Mouse (Mus musculus): ENCODE measurements around the gene Rpl7l1. TPM values are rescaled to one million over a fixed set of nuclear protein-coding genes. Genes with fewer than 3 reads are reported as not detected.

Rpl7l1 gene
- total and polyA plus RNA-seq, 2 experiments from 2014 or later: 44.3 to 72.9 TPM

GRCm38 (mm10) chr17:46747806-46748205, 34.7 kb downstream of the Rpl7l1 start:
- Histone ChIP-seq H3K4me2 (ENCODE audit: low read depth, low read length) (no peak overlapping the region), H3K27ac (ENCODE audit: low read depth) (no peak overlapping the region), H3K9me3 (replicated peaks; ENCODE audit: control insufficient read depth, low read length) (no peaks in the 10 kb centered on the region), H3K4me3 (ENCODE audit: low read depth, low read length) (no peak overlapping the region), H3K27me3 (ENCODE audit: control insufficient read depth, insufficient read depth, low read length) (no peaks in the 10 kb centered on the region), H3K9ac (replicated peaks; ENCODE audit: low read depth, low read length) (no peak overlapping the region), H3K4me1 (ENCODE audit: control insufficient read depth, insufficient read depth) (0 out of 2 replicates have a peak, but pooled peaks cover 7% of the 10 kb centered on the region), H3K36me3 (replicated peaks; ENCODE audit: control insufficient read depth, insufficient read depth, low read length) (peaks cover 24% of the 10 kb centered on the region)
- TF ChIP-seq EP300 (IDR thresholded peaks at IDR 0.05; ENCODE audit: low read depth) (no peak), CTCF (IDR thresholded peaks at IDR 0.05; ENCODE audit: low read depth) (no peak)
- DNase-seq (ENCODE audit: low spot score): no peak
- WGBS: 93% methylated on average over 2 of the region's 2 CpGs
- no peak for ATAC-seq (ENCODE audit: insufficient read depth, low read depth)

DNA sequence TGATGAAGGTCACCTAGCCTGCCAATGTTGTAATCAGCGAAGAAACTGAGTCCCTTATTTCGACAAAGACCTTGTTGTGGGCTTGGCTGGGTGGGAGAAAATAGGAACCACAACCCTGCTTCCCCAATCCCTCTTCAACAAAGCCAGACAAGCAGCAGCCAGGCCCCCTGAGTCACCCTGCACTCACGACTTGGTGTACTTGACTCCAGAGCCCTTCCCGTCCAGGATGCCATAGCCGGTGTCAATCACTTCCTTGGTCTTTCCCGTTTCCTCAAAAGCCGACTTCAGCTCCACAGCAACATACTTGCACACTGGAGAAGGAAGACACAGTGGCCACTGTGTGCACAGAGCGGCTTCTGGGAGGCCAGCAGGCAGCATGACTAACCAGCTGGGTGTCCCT, 35.2 kb downstream of the Rpl7l1 start:
- 75% methylated on average over 8 of the region's 8 CpGs for WGBS
- H3K36me3 ChIP-seq (replicated peaks; ENCODE audit: control insufficient read depth, insufficient read depth, low read length): peaks cover 28% of the 10 kb centered on the region
- no peaks in the 10 kb centered on the region for H3K9me3 ChIP-seq (replicated peaks; ENCODE audit: control insufficient read depth, low read length)
- H3K4me1 ChIP-seq (ENCODE audit: control insufficient read depth, insufficient read depth): 0 out of 2 replicates have a peak, but pooled peaks cover 7% of the 10 kb centered on the region
- no peak for TF ChIP-seq CTCF (IDR thresholded peaks at IDR 0.05; ENCODE audit: low read depth)
- TF ChIP-seq EP300 (IDR thresholded peaks at IDR 0.05; ENCODE audit: low read depth): no peak
- ATAC-seq (ENCODE audit: insufficient read depth, low read depth): no peak
- no peak for DNase-seq (ENCODE audit: low spot score)
- H3K27ac ChIP-seq (ENCODE audit: low read depth): no peak overlapping the region
- H3K27me3 ChIP-seq (ENCODE audit: control insufficient read depth, insufficient read depth, low read length): no peaks in the 10 kb centered on the region
- no peak overlapping the region for H3K4me2 ChIP-seq (ENCODE audit: low read depth, low read length)
- H3K9ac ChIP-seq (replicated peaks; ENCODE audit: low read depth, low read length): no peak overlapping the region
- H3K4me3 ChIP-seq (ENCODE audit: low read depth, low read length): no peak overlapping the region

- H3K9ac ChIP-seq (replicated peaks; ENCODE audit: low read depth, low read length): no peak overlapping the region
- H3K4me1 ChIP-seq (ENCODE audit: control insufficient read depth, insufficient read depth): no peaks in the 10 kb centered on the region
- H3K4me2 ChIP-seq (ENCODE audit: low read depth, low read length): no peak overlapping the region
- H3K4me3 ChIP-seq (ENCODE audit: low read depth, low read length): no peak overlapping the region
- peaks cover 28% of the 10 kb centered on the region for H3K36me3 ChIP-seq (replicated peaks; ENCODE audit: control insufficient read depth, insufficient read depth, low read length)
- no peak overlapping the region for H3K27ac ChIP-seq (ENCODE audit: low read depth)
- no peaks in the 10 kb centered on the region for H3K27me3 ChIP-seq (ENCODE audit: control insufficient read depth, insufficient read depth, low read length)
- H3K9me3 ChIP-seq (replicated peaks; ENCODE audit: control insufficient read depth, low read length): no peaks in the 10 kb centered on the region
- TF ChIP-seq EP300 (IDR thresholded peaks at IDR 0.05; ENCODE audit: low read depth) (no peak), CTCF (IDR thresholded peaks at IDR 0.05; ENCODE audit: low read depth) (no peak)
- DNase-seq (ENCODE audit: low spot score) (no peak), ATAC-seq (ENCODE audit: insufficient read depth, low read depth) (no peak)
- WGBS: 75% methylated on average over 2 of the region's 2 CpGs
Observed at GRCm38 (mm10) chr17:46745506-46745905, 37.0 kb downstream of the Rpl7l1 start.

DNA sequence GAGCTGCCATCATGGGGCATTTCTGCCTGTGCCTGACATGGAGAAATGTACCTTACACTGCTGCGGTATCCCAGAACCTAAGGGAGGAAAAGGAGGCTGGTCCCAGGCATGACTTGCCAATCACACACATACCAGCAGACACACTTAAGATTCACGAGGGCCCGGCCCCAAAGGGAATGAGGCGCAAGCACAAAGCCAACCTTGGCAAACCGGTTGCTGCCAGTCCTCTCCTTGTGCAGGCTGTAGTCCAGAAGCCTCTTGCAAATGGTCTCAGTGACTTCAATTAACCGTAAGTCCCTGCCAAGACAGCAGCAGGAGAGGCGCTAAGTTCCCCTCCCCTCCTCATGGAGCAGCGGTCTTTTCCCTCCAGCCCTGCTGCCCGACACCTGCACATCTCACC, 39.5 kb downstream of the Rpl7l1 start:
- no peaks in the 10 kb centered on the region for H3K27me3 ChIP-seq (ENCODE audit: control insufficient read depth, insufficient read depth, low read length)
- TF ChIP-seq CTCF (IDR thresholded peaks at IDR 0.05; ENCODE audit: low read depth) (no peak), EP300 (IDR thresholded peaks at IDR 0.05; ENCODE audit: low read depth) (no peak)
- no peak overlapping the region for H3K4me2 ChIP-seq (ENCODE audit: low read depth, low read length)
- WGBS: 82% methylated on average over 9 of the region's 9 CpGs
- H3K9ac ChIP-seq (replicated peaks; ENCODE audit: low read depth, low read length): no peak overlapping the region
- ATAC-seq (ENCODE audit: insufficient read depth, low read depth) (no peak), DNase-seq (ENCODE audit: low spot score) (no peak)
- H3K4me3 ChIP-seq (ENCODE audit: low read depth, low read length): no peak overlapping the region
- no peaks in the 10 kb centered on the region for H3K4me1 ChIP-seq (ENCODE audit: control insufficient read depth, insufficient read depth)
- no peak overlapping the region for H3K27ac ChIP-seq (ENCODE audit: low read depth)
- H3K9me3 ChIP-seq (replicated peaks; ENCODE audit: control insufficient read depth, low read length): no peaks in the 10 kb centered on the region
- peaks cover 28% of the 10 kb centered on the region for H3K36me3 ChIP-seq (replicated peaks; ENCODE audit: control insufficient read depth, insufficient read depth, low read length)

DNA sequence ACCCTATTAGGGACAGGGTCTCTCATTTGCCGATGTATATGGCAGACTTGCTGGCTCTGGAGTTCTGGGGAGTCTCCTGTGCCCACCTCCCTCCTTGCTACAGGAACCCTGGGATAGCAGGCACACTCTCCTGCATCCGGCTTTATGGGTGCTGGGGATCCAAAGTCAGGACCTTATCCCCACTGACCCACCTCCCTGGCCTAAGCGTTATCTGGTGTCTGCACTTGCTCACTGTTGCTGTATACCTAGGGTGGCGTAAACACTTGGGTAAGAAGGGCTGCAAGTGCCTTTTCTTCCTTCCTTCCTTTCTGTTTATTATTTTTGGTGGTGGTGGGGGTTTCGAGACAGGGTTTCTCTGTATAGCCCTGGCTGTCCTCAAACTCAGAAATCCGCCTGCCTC, 41.2 kb downstream of the Rpl7l1 start:
- H3K27ac ChIP-seq (ENCODE audit: low read depth): no peak overlapping the region
- TF ChIP-seq CTCF (IDR thresholded peaks at IDR 0.05; ENCODE audit: low read depth): no peak
- TF ChIP-seq EP300 (IDR thresholded peaks at IDR 0.05; ENCODE audit: low read depth): no peak
- ATAC-seq (ENCODE audit: insufficient read depth, low read depth) (no peak), DNase-seq (ENCODE audit: low spot score) (no peak)
- H3K4me3 ChIP-seq (ENCODE audit: low read depth, low read length): no peak overlapping the region
- peaks cover 26% of the 10 kb centered on the region for H3K36me3 ChIP-seq (replicated peaks; ENCODE audit: control insufficient read depth, insufficient read depth, low read length)
- H3K4me2 ChIP-seq (ENCODE audit: low read depth, low read length): no peak overlapping the region
- H3K27me3 ChIP-seq (ENCODE audit: control insufficient read depth, insufficient read depth, low read length): no peaks in the 10 kb centered on the region
- no peaks in the 10 kb centered on the region for H3K4me1 ChIP-seq (ENCODE audit: control insufficient read depth, insufficient read depth)
- WGBS: 92% methylated on average over 6 of the region's 6 CpGs
- H3K9ac ChIP-seq (replicated peaks; ENCODE audit: low read depth, low read length): no peak overlapping the region
- H3K9me3 ChIP-seq (replicated peaks; ENCODE audit: control insufficient read depth, low read length): no peaks in the 10 kb centered on the region

- no peak for DNase-seq (ENCODE audit: low spot score)
Observed at GRCm38 (mm10) chr17:46736160-46736559, 46.3 kb downstream of the Rpl7l1 start.

More at GRCm38 (mm10) chr17:46736160-46736559, 46.3 kb downstream of the Rpl7l1 start:
- 0 out of 2 replicates have a peak, but pooled peaks cover 6% of the 10 kb centered on the region for H3K36me3 ChIP-seq (replicated peaks; ENCODE audit: control insufficient read depth, insufficient read depth, low read length)
- no peaks in the 10 kb centered on the region for H3K9me3 ChIP-seq (replicated peaks; ENCODE audit: control insufficient read depth, low read length)
- no peak overlapping the region for H3K27ac ChIP-seq (ENCODE audit: low read depth)
- no peak overlapping the region for H3K9ac ChIP-seq (replicated peaks; ENCODE audit: low read depth, low read length)
- no peaks in the 10 kb centered on the region for H3K27me3 ChIP-seq (ENCODE audit: control insufficient read depth, insufficient read depth, low read length)
- no peak overlapping the region for H3K4me2 ChIP-seq (ENCODE audit: low read depth, low read length)
- no peaks in the 10 kb centered on the region for H3K4me1 ChIP-seq (ENCODE audit: control insufficient read depth, insufficient read depth)
- ATAC-seq (ENCODE audit: insufficient read depth, low read depth): no peak
- TF ChIP-seq CTCF (IDR thresholded peaks at IDR 0.05; ENCODE audit: low read depth): peak; percentile 30
- no peak for TF ChIP-seq EP300 (IDR thresholded peaks at IDR 0.05; ENCODE audit: low read depth)
- WGBS: 60% methylated on average over 9 of the region's 10 CpGs
- H3K4me3 ChIP-seq (ENCODE audit: low read depth, low read length): no peak overlapping the region
